Mouse (Mus musculus): Measurements from ENCODE around the gene Ctnnbl1. TPM values are rescaled to one million over a fixed set of nuclear protein-coding genes. Genes with fewer than 3 reads are reported as not detected.

The Ctnnbl1 gene
- polyA plus RNA-seq, 1 experiment from 2014 or later = 27.3 TPM

DNA sequence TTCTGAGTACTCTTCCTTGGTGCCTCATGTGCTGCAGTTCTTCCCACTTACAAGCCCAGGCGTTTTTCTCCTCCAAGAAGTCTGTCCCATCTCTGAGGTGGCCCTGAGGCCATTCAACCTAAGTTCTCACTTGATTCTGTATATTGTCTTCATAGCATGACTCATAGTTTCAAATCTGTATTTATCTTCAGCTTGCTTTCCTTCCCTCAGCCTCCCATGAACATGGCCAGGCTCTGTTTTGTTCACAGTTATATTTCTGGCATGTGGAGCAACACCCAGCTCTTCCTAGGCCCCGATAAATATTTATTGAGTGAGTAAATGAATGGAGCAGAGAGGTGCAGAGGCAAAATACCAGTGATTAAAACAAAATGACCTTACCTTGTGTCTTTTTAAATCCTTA lies 38.8 kb downstream of the Ctnnbl1 start:
- no peak overlapping the region for H3K9ac ChIP-seq
- no peaks in the 10 kb centered on the region for H3K4me1 ChIP-seq (replicated peaks)
- 72% methylated on average over 2 of the region's 2 CpGs for WGBS
- peaks cover 7% of the 10 kb centered on the region for H3K36me3 ChIP-seq
- no peaks in the 10 kb centered on the region for H3K27me3 ChIP-seq
- H3K27ac ChIP-seq = no peak overlapping the region
- H3K9me3 ChIP-seq (replicated peaks) = no peaks in the 10 kb centered on the region
- ATAC-seq (replicated peaks; ENCODE audit: insufficient number of reproducible peaks, insufficient read depth, low FRiP score, low read depth) = no peak
- H3K4me3 ChIP-seq = no peak overlapping the region
- no peak overlapping the region for H3K4me2 ChIP-seq

- WGBS = 80% methylated on average over 3 of the region's 3 CpGs
- Histone ChIP-seq H3K36me3 (no peaks in the 10 kb centered on the region), H3K4me2 (no peak overlapping the region), H3K9me3 (replicated peaks) (no peaks in the 10 kb centered on the region), H3K4me1 (replicated peaks) (no peaks in the 10 kb centered on the region), H3K27ac (no peak overlapping the region), H3K27me3 (no peaks in the 10 kb centered on the region), H3K9ac (no peak overlapping the region), H3K4me3 (no peak overlapping the region)
- ATAC-seq (replicated peaks; ENCODE audit: insufficient number of reproducible peaks, insufficient read depth, low FRiP score, low read depth) = no peak
Observed at GRCm38 (mm10) chr2:157780956-157781355, 43.8 kb downstream of the Ctnnbl1 start.

DNA sequence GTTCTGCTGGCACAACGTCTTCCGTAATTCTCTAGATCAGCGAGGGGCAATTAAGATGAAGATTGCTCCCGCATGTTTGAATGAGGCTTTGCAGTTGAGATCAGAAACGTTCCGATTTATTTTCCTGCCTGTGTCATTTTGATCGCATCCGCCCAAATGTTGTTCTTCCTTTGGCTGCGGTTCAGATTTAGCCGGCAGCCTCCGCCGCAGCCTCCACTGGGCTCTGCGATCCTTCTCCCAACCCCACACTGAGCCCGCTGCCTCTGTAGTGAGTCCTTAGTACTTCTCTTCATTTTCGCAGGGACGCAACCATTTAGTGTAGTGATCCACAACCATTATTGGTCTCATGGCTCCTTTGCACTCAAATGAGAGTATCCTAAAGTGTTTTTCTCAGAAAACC lies 46.0 kb downstream of the Ctnnbl1 start:
- no peaks in the 10 kb centered on the region; the same call in 1 of the 2 replicates for H3K4me1 ChIP-seq (replicated peaks)
- no peak for ATAC-seq (replicated peaks; ENCODE audit: insufficient number of reproducible peaks, insufficient read depth, low FRiP score, low read depth)
- no peak overlapping the region for H3K4me3 ChIP-seq
- 88% methylated on average over 16 of the region's 16 CpGs for WGBS
- no peaks in the 10 kb centered on the region for H3K36me3 ChIP-seq
- no peaks in the 10 kb centered on the region for H3K27me3 ChIP-seq
- no peaks in the 10 kb centered on the region for H3K9me3 ChIP-seq (replicated peaks)
- H3K9ac ChIP-seq = no peak overlapping the region
- no peak overlapping the region for H3K4me2 ChIP-seq
- H3K27ac ChIP-seq = no peak overlapping the region

- ATAC-seq (replicated peaks; ENCODE audit: insufficient number of reproducible peaks, insufficient read depth, low FRiP score, low read depth) = no peak
Observed at GRCm38 (mm10) chr2:157784238-157784637, 47.0 kb downstream of the Ctnnbl1 start.

DNA sequence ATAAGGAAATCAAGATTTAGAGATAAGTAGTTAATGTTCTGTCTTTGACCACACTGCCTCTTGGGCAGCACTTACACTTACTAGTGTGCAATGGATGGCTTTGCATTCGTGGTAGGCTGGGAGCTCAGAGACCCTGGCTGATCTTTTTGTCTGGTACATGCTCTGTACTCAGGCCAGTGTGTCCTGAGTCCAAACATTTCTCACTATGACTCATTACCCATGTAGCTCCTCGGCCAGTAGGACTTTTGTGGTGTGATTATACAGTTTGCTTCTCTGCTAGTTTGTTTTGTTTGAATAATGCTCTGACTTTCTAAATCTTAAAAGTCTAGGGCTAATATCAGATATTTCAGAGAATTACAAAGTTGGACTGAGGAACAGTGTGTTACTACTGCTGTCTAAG lies 47.4 kb downstream of the Ctnnbl1 start:
- peaks cover 4% of the 10 kb centered on the region for H3K36me3 ChIP-seq
- H3K9ac ChIP-seq = no peak overlapping the region
- no peaks in the 10 kb centered on the region; the same call in 1 of the 2 replicates for H3K4me1 ChIP-seq (replicated peaks)
- 67% methylated on average over 2 of the region's 2 CpGs for WGBS
- H3K9me3 ChIP-seq (replicated peaks) = no peaks in the 10 kb centered on the region
- H3K4me3 ChIP-seq = no peak overlapping the region
- no peak overlapping the region for H3K4me2 ChIP-seq
- H3K27ac ChIP-seq = no peak overlapping the region
- H3K27me3 ChIP-seq = no peaks in the 10 kb centered on the region
- no peak for ATAC-seq (replicated peaks; ENCODE audit: insufficient number of reproducible peaks, insufficient read depth, low FRiP score, low read depth)

More at GRCm38 (mm10) chr2:157784238-157784637, 47.0 kb downstream of the Ctnnbl1 start:
- no peaks in the 10 kb centered on the region; the same call in 1 of the 2 replicates for H3K4me1 ChIP-seq (replicated peaks)
- H3K4me2 ChIP-seq = no peak overlapping the region
- no peak overlapping the region for H3K27ac ChIP-seq
- 77% methylated on average over 6 of the region's 6 CpGs for WGBS
- no peak overlapping the region for H3K9ac ChIP-seq
- H3K4me3 ChIP-seq = no peak overlapping the region
- H3K27me3 ChIP-seq = no peaks in the 10 kb centered on the region
- peaks cover 2% of the 10 kb centered on the region for H3K36me3 ChIP-seq
- no peaks in the 10 kb centered on the region for H3K9me3 ChIP-seq (replicated peaks)

GRCm38 (mm10) chr2:157789226-157789625 lies 52.0 kb downstream of the Ctnnbl1 start:
- Histone ChIP-seq H3K9ac (no peak overlapping the region), H3K36me3 (peaks cover 7% of the 10 kb centered on the region), H3K9me3 (replicated peaks) (no peaks in the 10 kb centered on the region), H3K4me1 (replicated peaks) (no peaks in the 10 kb centered on the region; the same call in 1 of the 2 replicates), H3K4me3 (no peak overlapping the region), H3K4me2 (no peak overlapping the region), H3K27ac (no peak overlapping the region), H3K27me3 (no peaks in the 10 kb centered on the region)
- WGBS = 71% methylated on average over 7 of the region's 7 CpGs
- no peak for ATAC-seq (replicated peaks; ENCODE audit: insufficient number of reproducible peaks, insufficient read depth, low FRiP score, low read depth)

GRCm38 (mm10) chr2:157790836-157791495 lies 53.8 kb downstream of the Ctnnbl1 start:
- H3K4me2 ChIP-seq = no peak overlapping the region
- H3K4me1 ChIP-seq (replicated peaks) = no peaks in the 10 kb centered on the region; the same call in 1 of the 2 replicates
- 92% methylated on average over 8 of the region's 8 CpGs for WGBS
- H3K9me3 ChIP-seq (replicated peaks) = no peaks in the 10 kb centered on the region
- peaks cover 7% of the 10 kb centered on the region for H3K36me3 ChIP-seq
- no peak overlapping the region for H3K27ac ChIP-seq
- no peak overlapping the region for H3K4me3 ChIP-seq
- no peaks in the 10 kb centered on the region for H3K27me3 ChIP-seq
- no peak overlapping the region for H3K9ac ChIP-seq
- ATAC-seq (replicated peaks; ENCODE audit: insufficient number of reproducible peaks, insufficient read depth, low FRiP score, low read depth) = no peak

DNA sequence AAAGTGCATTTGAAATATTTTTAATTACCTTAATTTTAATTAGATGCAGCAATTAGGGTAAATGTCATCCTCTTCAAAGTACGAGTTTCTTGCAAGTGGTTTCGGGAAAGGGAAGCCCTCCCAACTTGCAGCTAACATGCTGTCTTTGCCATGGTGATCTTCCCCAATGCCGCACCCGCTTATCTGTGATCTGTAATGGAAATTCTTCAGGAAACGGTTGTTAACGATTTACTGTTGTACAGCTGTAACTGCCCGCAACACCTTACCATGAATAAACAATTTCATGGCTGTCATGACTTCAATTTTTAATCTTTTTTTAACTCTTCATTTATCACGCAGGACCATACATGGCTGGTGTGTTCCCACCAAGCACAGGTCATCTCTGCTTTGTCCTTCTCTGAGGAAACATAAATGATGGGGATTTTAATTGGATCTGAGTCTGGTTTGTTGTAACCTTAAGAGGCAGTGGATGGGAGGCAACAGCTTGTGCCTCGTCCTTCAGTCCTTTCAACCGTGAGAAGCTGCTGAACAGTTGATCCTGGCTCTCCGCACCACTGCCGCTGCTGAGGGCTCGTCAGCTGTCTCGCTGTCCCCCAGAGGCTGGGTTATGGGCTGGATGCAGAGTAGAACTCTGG lies 54.4 kb downstream of the Ctnnbl1 start:
- Histone ChIP-seq H3K27me3 (no peaks in the 10 kb centered on the region), H3K4me2 (no peak overlapping the region), H3K36me3 (peaks cover 7% of the 10 kb centered on the region), H3K4me1 (replicated peaks) (no peaks in the 10 kb centered on the region; the same call in 1 of the 2 replicates), H3K27ac (no peak overlapping the region), H3K9ac (no peak overlapping the region), H3K9me3 (replicated peaks) (no peaks in the 10 kb centered on the region), H3K4me3 (no peak overlapping the region)
- WGBS = 81% methylated on average over 14 of the region's 14 CpGs
- ATAC-seq (replicated peaks; ENCODE audit: insufficient number of reproducible peaks, insufficient read depth, low FRiP score, low read depth) = no peak

DNA sequence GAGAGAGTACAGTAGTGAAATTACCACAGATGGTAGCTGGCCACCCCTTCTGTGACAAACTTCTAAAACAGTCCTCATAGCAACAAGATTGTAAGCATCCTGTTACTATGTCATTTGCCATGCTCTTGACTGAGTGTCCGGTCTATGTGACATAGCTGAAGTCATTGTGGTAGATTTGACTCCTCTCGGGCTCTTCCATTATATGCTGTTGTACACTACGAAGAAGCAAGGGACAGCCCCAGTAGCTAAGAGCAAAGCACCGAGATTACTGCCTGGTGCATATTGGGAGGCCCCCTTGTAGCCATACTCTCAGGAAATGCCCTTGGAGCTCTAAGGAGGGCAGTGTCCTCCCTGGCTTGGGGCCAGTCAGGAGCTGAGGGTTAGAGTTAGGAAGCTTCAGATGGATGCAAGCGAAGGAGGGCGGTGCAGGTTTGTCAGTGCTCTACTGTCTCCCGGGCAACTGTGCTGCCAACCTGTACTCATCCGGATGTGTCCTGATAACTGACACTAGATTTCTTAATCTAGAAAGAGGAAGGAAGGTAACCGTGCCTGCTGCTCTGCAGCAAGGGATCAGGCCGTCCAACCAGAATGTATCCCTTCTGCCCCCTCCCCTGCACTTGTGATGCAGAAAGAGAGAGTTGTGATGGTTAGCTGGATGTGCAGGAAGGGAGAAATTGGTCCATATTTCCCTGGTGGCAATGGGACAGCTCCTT lies 55.8 kb downstream of the Ctnnbl1 start:
- no peaks in the 10 kb centered on the region for H3K27me3 ChIP-seq
- peaks cover 7% of the 10 kb centered on the region for H3K36me3 ChIP-seq
- no peaks in the 10 kb centered on the region for H3K4me1 ChIP-seq (replicated peaks)
- WGBS = 77% methylated on average over 10 of the region's 10 CpGs
- H3K4me2 ChIP-seq = no peak overlapping the region
- no peak overlapping the region for H3K4me3 ChIP-seq
- no peak overlapping the region for H3K27ac ChIP-seq
- H3K9me3 ChIP-seq (replicated peaks) = no peaks in the 10 kb centered on the region
- ATAC-seq (replicated peaks; ENCODE audit: insufficient number of reproducible peaks, insufficient read depth, low FRiP score, low read depth) = no peak
- H3K9ac ChIP-seq = no peak overlapping the region

DNA sequence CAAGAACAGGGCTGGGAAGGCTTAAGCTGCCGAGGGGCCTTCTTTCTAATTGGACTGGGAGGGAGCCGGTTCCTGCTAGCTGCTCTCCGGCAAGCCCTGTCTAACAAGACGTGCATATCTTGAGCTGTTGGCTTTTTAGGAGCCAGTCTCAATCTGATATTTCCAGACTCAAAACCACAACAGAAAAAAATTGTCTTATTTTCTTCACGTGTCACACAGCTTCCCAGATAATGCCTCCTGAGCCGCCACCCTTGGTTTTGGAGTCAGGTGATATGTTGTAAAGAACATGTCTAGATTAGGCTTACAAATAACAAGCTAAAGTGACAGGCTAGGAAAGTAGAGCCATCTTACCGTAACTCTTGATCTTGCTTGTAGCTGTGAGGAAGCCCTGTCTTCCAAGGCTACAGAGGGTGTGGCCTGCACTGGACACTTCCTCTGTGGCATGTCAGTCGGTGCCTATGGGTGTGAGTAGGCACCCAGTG lies 56.7 kb downstream of the Ctnnbl1 start:
- Histone ChIP-seq H3K4me1 (replicated peaks) (no peaks in the 10 kb centered on the region), H3K27me3 (no peaks in the 10 kb centered on the region), H3K9me3 (replicated peaks) (no peaks in the 10 kb centered on the region), H3K9ac (no peak overlapping the region), H3K4me2 (no peak overlapping the region), H3K27ac (no peak overlapping the region), H3K4me3 (no peak overlapping the region), H3K36me3 (peaks cover 7% of the 10 kb centered on the region)
- ATAC-seq (replicated peaks; ENCODE audit: insufficient number of reproducible peaks, insufficient read depth, low FRiP score, low read depth) = no peak
- 74% methylated on average over 8 of the region's 8 CpGs for WGBS

DNA sequence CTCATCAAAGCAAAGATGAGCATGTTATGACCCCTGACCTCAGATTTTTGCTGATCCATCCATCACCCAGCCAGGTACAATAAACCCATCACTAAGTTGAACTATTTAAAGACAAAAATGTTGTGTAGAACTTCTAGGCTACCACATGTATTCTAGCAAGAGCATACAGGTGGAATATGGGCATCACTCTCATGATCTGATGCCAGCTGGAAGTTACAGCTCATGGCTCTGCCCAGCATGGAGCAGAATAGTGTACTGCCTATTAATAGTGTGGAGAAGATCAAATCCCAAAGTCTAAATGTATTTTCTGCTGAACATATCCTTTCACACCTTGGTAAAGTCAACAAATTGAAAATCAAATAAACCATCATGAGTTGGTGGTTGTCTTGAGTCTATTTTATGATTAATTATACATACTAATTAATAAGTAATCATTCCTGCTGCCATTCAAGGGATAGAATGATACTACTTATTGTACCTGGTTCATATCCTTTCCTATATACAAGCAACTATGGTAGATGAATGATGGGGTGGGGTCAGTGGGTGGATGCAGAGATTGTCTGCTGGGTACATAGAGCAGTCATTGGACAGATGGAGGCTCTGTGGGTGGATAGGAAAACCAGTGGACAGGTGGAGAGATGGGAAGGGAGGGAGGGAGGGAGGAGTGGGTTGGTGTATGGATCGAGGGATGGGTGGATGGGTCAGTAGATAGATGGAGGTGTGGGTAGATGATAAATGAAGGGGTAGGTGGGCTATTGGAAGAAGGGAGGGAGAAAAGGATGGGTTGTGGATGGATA lies 58.6 kb downstream of the Ctnnbl1 start:
- no peak overlapping the region for H3K4me2 ChIP-seq
- no peak overlapping the region for H3K4me3 ChIP-seq
- H3K27ac ChIP-seq = no peak overlapping the region
- no peaks in the 10 kb centered on the region for H3K4me1 ChIP-seq (replicated peaks)
- no peaks in the 10 kb centered on the region for H3K9me3 ChIP-seq (replicated peaks)
- H3K9ac ChIP-seq = no peak overlapping the region
- 96% methylated on average over 1 of the region's 1 CpGs for WGBS
- ATAC-seq (replicated peaks; ENCODE audit: insufficient number of reproducible peaks, insufficient read depth, low FRiP score, low read depth) = no peak
- peaks cover 2% of the 10 kb centered on the region; the same call in 1 of the 2 replicates for H3K36me3 ChIP-seq
- H3K27me3 ChIP-seq = no peaks in the 10 kb centered on the region

Measured in heart, embryonic 15.5 days (tissue).